Mouse (Mus musculus) liver, adult 10 weeks (tissue): ENCODE data around the gene Eps8l1. TPM values are rescaled to one million over a fixed set of nuclear protein-coding genes. Genes with fewer than 3 reads are reported as not detected.

ENCODE experiments used
- polyA plus RNA-seq: library from polyadenylated mRNA; stranded (reverse); fragments of 350-450 nt; fragmentation: Illumina TruSeq; extraction: RNeasy Lipid Tissue Mini Kit (QIAGEN cat#74804); gene quantifications from one replicate; pipeline ENCODE4 v1.2.3, GENCODE M21; 2014; ENCODE audit warnings: low read depth, low replicate concordance

Eps8l1 gene
- 0.11 TPM for polyA plus RNA-seq

GRCm38 (mm10) chr7:4460576-4461434 is at the start of gene Eps8l1:
Eps8l1 (plus strand) TSS chr7:4460674.

GRCm38 (mm10) chr7:4445216-4445791 is 15.2 kb upstream of the Eps8l1 start, which contains the start of gene Rdh13:
Rdh13 (minus strand) TSS chr7:4445649.

GRCm38 (mm10) chr7:4501558-4502397 is 41.3 kb downstream of the Eps8l1 start, which contains the start of gene Ppp1r12c:
Ppp1r12c (minus strand) TSS chr7:4501680.

GRCm38 (mm10) chr7:4516332-4517050 is 56.0 kb downstream of the Eps8l1 start, which contains the start of gene Tnnt1:
Tnnt1 (minus strand) TSS chr7:4516382.

GRCm38 (mm10) chr7:4524212-4524922 is 63.9 kb downstream of the Eps8l1 start, which contains the start of gene Tnni3:
Tnni3 (minus strand) TSS chr7:4524229.

Other genes with a start within 250 kb of the Eps8l1 start
- 5.0 TPM for gene Lilra5, start 222.9 kb upstream of the Eps8l1 start, polyA plus RNA-seq
- gene Ncr1, start 123.0 kb upstream of the Eps8l1 start, polyA plus RNA-seq = 0.64 TPM
- gene Gp6, start 62.9 kb upstream of the Eps8l1 start, polyA plus RNA-seq = not detected
- gene Rdh13, start 15.0 kb upstream of the Eps8l1 start, polyA plus RNA-seq = 2.8 TPM
- 6.8 TPM for gene Ppp1r12c, start 41.0 kb downstream of the Eps8l1 start, polyA plus RNA-seq
- gene Tnnt1, start 55.7 kb downstream of the Eps8l1 start, polyA plus RNA-seq = 1.3 TPM
- not detected for gene Tnni3, start 63.6 kb downstream of the Eps8l1 start, polyA plus RNA-seq
- not detected for gene Dnaaf3, start 71.8 kb downstream of the Eps8l1 start, polyA plus RNA-seq
- not detected for gene Syt5, start 86.9 kb downstream of the Eps8l1 start, polyA plus RNA-seq
- not detected for gene Ptprh, start 143.4 kb downstream of the Eps8l1 start, polyA plus RNA-seq
- gene Tmem86b, start 170.7 kb downstream of the Eps8l1 start, polyA plus RNA-seq = 34.6 TPM
- 10.9 TPM for gene Ppp6r1, start 198.3 kb downstream of the Eps8l1 start, polyA plus RNA-seq
- gene Hspbp1, start 224.4 kb downstream of the Eps8l1 start, polyA plus RNA-seq = 0.87 TPM
- gene Brsk1, start 229.9 kb downstream of the Eps8l1 start, polyA plus RNA-seq = not detected